Mouse (Mus musculus): ENCODE results near the gene Helq. TPM values are rescaled to one million over a fixed set of nuclear protein-coding genes. Genes with fewer than 3 reads are reported as not detected.
A peak's percentile ranks its signal among the peaks of the same experiment; 100 is the strongest.

Gene Helq
- polyA plus RNA-seq, 1 experiment from 2014 or later: 20.3 TPM

- WGBS: 81% methylated on average over 4 of the region's 4 CpGs
- no peak overlapping the region for H3K4me2 ChIP-seq
- H3K9ac ChIP-seq: no peak overlapping the region
- H3K27me3 ChIP-seq: no peaks in the 10 kb centered on the region
- no peak overlapping the region for H3K4me3 ChIP-seq
- H3K27ac ChIP-seq: no peak overlapping the region
- H3K36me3 ChIP-seq: no peaks in the 10 kb centered on the region
- ATAC-seq (ENCODE audit: insufficient number of reproducible peaks, insufficient read depth, low FRiP score, low TSS enrichment, low read depth): no peak
- H3K4me1 ChIP-seq: no peaks in the 10 kb centered on the region
- no peaks in the 10 kb centered on the region for H3K9me3 ChIP-seq
Observed at GRCm38 (mm10) chr5:100734535-100734934, 63.9 kb downstream of the Helq start.

- WGBS: 78% methylated on average over 13 of the region's 13 CpGs
- Histone ChIP-seq H3K27ac (no peak overlapping the region), H3K9me3 (peaks cover 5% of the 10 kb centered on the region), H3K27me3 (no peaks in the 10 kb centered on the region), H3K36me3 (no peaks in the 10 kb centered on the region), H3K4me1 (no peaks in the 10 kb centered on the region), H3K4me3 (no peak overlapping the region), H3K4me2 (no peak overlapping the region), H3K9ac (no peak overlapping the region)
- no peak for ATAC-seq (ENCODE audit: insufficient number of reproducible peaks, insufficient read depth, low FRiP score, low TSS enrichment, low read depth)
Observed at GRCm38 (mm10) chr5:100728757-100729156, 69.6 kb downstream of the Helq start.

GRCm38 (mm10) chr5:100726001-100726400 lies 72.4 kb downstream of the Helq start:
- Histone ChIP-seq H3K27me3 (no peaks in the 10 kb centered on the region), H3K27ac (no peak overlapping the region), H3K36me3 (no peaks in the 10 kb centered on the region), H3K4me2 (no peak overlapping the region), H3K4me1 (no peaks in the 10 kb centered on the region), H3K9me3 (peaks cover 9% of the 10 kb centered on the region), H3K4me3 (no peak overlapping the region), H3K9ac (no peak overlapping the region)
- ATAC-seq (ENCODE audit: insufficient number of reproducible peaks, insufficient read depth, low FRiP score, low TSS enrichment, low read depth): no peak
- 78% methylated on average over 4 of the region's 4 CpGs for WGBS

- Histone ChIP-seq H3K4me2 (peak within 1 kb of the TSS; percentile 97), H3K4me1 (peaks cover 14% of the 10 kb centered on the region), H3K9ac (peak within 1 kb of the TSS; percentile 74), H3K27ac (no peak within 1 kb of the TSS), H3K4me3 (peak within 1 kb of the TSS; percentile 59), H3K27me3 (peaks cover 15% of the 10 kb centered on the region), H3K9me3 (peaks cover 9% of the 10 kb centered on the region), H3K36me3 (no peaks in the 10 kb centered on the region)
- under 1% methylated on average over 56 of the region's 56 CpGs for WGBS
- ATAC-seq (ENCODE audit: insufficient number of reproducible peaks, insufficient read depth, low FRiP score, low TSS enrichment, low read depth): peak; percentile 24; the same call in 1 of the 2 replicates
Observed at GRCm38 (mm10) chr5:100719235-100720088, 78.9 kb downstream of the Helq start, which contains the start of gene Hpse. TSS of gene Hpse (minus strand) at chr5:100719716.

- Histone ChIP-seq H3K9me3 (no peaks in the 10 kb centered on the region), H3K27me3 (peaks cover 15% of the 10 kb centered on the region), H3K36me3 (no peaks in the 10 kb centered on the region), H3K4me2 (no peak overlapping the region), H3K4me3 (no peak overlapping the region), H3K4me1 (peaks cover 18% of the 10 kb centered on the region), H3K27ac (no peak overlapping the region), H3K9ac (no peak overlapping the region)
- WGBS: 91% methylated on average over 15 of the region's 15 CpGs
- no peak for ATAC-seq (ENCODE audit: insufficient number of reproducible peaks, insufficient read depth, low FRiP score, low TSS enrichment, low read depth)
Observed at GRCm38 (mm10) chr5:100716762-100717161, 81.6 kb downstream of the Helq start.

Other genes starting within 250 kb of the Helq start
- gene Plac8, start 226.4 kb downstream of the Helq start, polyA plus RNA-seq (2015; fragmentation: Nextera tagmentation; extraction: Ambion mirVana): 3.2 and 6.6 TPM in 2 replicates
- gene Coq2, start 123.5 kb downstream of the Helq start, polyA plus RNA-seq (2015; fragmentation: Nextera tagmentation; extraction: Ambion mirVana): 57.2 and 58.9 TPM in 2 replicates
- 4.5 and 4.7 TPM in 2 replicates for gene Hpse, start 78.9 kb downstream of the Helq start, polyA plus RNA-seq (2015; fragmentation: Nextera tagmentation; extraction: Ambion mirVana)
- 173 and 181 TPM in 2 replicates for gene Mrps18c, start within 50 bp of the Helq start, polyA plus RNA-seq (2015; fragmentation: Nextera tagmentation; extraction: Ambion mirVana)
- 36.8 and 43.1 TPM in 2 replicates for gene Abraxas1, start 22.4 kb upstream of the Helq start, polyA plus RNA-seq (2015; fragmentation: Nextera tagmentation; extraction: Ambion mirVana)
- 0.72 and 1.1 TPM in 2 replicates for gene Gpat3, start 47.1 kb upstream of the Helq start, polyA plus RNA-seq (2015; fragmentation: Nextera tagmentation; extraction: Ambion mirVana)

Data from embryonic facial prominence, embryonic 13.5 days (tissue).